Mouse (Mus musculus): ENCODE data around the gene Klf3. TPM values are rescaled to one million over a fixed set of nuclear protein-coding genes. Genes with fewer than 3 reads are reported as not detected.

Gene Klf3
- polyA plus RNA-seq, 1 experiment = 113 TPM

DNA sequence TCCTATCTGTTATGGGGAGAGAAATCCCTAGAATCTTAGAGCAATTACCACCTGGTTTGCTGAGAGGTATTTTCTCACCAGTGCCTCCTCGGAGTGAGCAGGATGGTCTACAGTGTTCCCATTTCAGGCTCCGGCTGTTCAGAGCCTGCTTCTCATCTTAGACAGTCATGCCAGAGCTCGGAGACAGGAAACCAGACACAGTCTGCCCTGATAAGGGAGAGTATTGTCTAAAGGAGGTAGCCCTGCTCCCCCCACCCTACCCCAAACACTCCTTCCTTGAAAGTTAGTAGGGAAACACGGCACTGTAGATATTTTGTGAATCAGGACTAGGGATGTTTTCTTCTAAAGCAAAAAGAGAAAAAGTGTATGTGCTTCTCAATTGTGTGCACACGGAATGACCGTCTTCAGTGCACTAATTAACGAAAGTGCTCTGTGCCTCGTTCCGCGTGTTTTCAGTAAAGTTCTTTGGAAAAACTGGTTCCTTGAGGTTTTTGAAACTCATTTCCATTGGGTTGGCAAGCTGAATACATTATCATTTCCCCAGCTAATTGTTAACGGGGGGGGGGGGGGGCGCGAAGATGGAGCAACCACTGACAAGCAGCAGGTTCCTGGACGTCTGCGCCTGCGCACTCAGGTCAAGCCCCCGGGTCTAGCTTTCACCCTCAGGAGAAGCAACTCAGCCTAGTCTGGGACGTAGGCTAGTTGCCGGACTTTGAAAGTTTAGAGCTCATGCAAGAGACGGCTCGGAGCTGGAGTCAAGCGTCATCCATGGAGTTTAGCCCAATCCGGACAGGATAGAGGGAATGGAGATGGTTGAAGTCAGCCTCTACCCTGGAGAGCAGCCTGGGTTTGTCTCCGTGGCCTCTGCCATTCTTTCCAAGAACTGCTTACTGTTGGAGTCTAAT is 5.2 kb downstream of the Klf3 start:
- no peak for TF ChIP-seq CTCF (IDR thresholded peaks at IDR 0.05; ENCODE audit: insufficient read depth, low read length)
- peak; percentile 23; the same call in 1 of the 2 replicates for TF ChIP-seq POLR2A (IDR thresholded peaks at IDR 0.05; ENCODE audit: borderline replicate concordance, extremely low read depth, low read depth, low read length)
- Histone ChIP-seq H3K4me1 (ENCODE audit: control insufficient read depth, insufficient read depth, low read length) (peaks cover 40% of the 10 kb centered on the region), H3K4me3 (replicated peaks; ENCODE audit: extremely low read depth, low read depth, low read length) (peak overlapping the region; percentile 42)
- DNase-seq = no peak
- WGBS = 16% methylated on average over 24 of the region's 24 CpGs

- TF ChIP-seq POLR2A (IDR thresholded peaks at IDR 0.05; ENCODE audit: borderline replicate concordance, extremely low read depth, low read depth, low read length) (no peak), CTCF (IDR thresholded peaks at IDR 0.05; ENCODE audit: insufficient read depth, low read length) (no peak)
- Histone ChIP-seq H3K4me3 (replicated peaks; ENCODE audit: extremely low read depth, low read depth, low read length) (peak overlapping the region; percentile 25), H3K4me1 (ENCODE audit: control insufficient read depth, insufficient read depth, low read length) (peaks cover 44% of the 10 kb centered on the region)
- no peak for DNase-seq
- 20% methylated on average over 7 of the region's 7 CpGs for WGBS
Measured at GRCm38 (mm10) chr5:64809257-64809656, 6.1 kb downstream of the Klf3 start.

DNA sequence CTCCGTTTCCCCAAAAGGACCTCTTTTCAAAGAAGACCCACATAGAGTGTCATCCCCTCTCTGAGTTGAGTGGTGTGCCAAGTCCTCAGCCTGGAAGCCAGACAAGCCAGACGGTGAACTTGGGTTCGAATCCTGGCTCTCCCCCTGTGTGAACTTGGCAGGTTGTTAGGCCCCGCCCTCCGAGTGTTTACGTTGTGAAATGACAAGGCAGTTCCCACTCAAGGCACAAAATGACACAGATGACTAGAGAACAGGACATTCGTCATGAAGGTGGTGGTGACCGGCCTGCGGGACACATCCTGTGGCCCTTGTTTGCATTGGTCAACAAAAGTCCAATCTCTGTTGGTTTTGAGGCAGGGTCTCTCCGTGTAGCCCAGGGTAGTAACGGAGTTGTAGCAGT is 6.7 kb downstream of the Klf3 start:
- no peak overlapping the region for H3K4me3 ChIP-seq (replicated peaks; ENCODE audit: extremely low read depth, low read depth, low read length)
- peak; percentile 56 for DNase-seq

GRCm38 (mm10) chr5:64810860-64811499 is 7.8 kb downstream of the Klf3 start:
- peak; percentile 56 for DNase-seq
- Histone ChIP-seq H3K4me1 (ENCODE audit: control insufficient read depth, insufficient read depth, low read length) (peaks cover 47% of the 10 kb centered on the region), H3K4me3 (replicated peaks; ENCODE audit: extremely low read depth, low read depth, low read length) (no peak overlapping the region)
- TF ChIP-seq CTCF (IDR thresholded peaks at IDR 0.05; ENCODE audit: insufficient read depth, low read length) (no peak), POLR2A (IDR thresholded peaks at IDR 0.05; ENCODE audit: borderline replicate concordance, extremely low read depth, low read depth, low read length) (no peak)
- WGBS = 7% methylated on average over 9 of the region's 9 CpGs

More for the DNA sequence above, 6.7 kb downstream of the Klf3 start:
- TF ChIP-seq POLR2A (IDR thresholded peaks at IDR 0.05; ENCODE audit: borderline replicate concordance, extremely low read depth, low read depth, low read length) (no peak), CTCF (IDR thresholded peaks at IDR 0.05; ENCODE audit: insufficient read depth, low read length) (no peak)
- H3K4me1 ChIP-seq (ENCODE audit: control insufficient read depth, insufficient read depth, low read length) = peaks cover 46% of the 10 kb centered on the region
- WGBS = 35% methylated on average over 11 of the region's 11 CpGs

GRCm38 (mm10) chr5:64811500-64812123 is 8.4 kb downstream of the Klf3 start:
- Histone ChIP-seq H3K4me3 (replicated peaks; ENCODE audit: extremely low read depth, low read depth, low read length) (peak overlapping the region; percentile 37), H3K4me1 (ENCODE audit: control insufficient read depth, insufficient read depth, low read length) (peaks cover 48% of the 10 kb centered on the region)
- DNase-seq = peak; percentile 74
- no peak for TF ChIP-seq POLR2A (IDR thresholded peaks at IDR 0.05; ENCODE audit: borderline replicate concordance, extremely low read depth, low read depth, low read length)
- no peak for TF ChIP-seq CTCF (IDR thresholded peaks at IDR 0.05; ENCODE audit: insufficient read depth, low read length)
- WGBS = 3% methylated on average over 13 of the region's 14 CpGs

- Histone ChIP-seq H3K4me3 (replicated peaks; ENCODE audit: extremely low read depth, low read depth, low read length) (peak overlapping the region; percentile 57), H3K4me1 (ENCODE audit: control insufficient read depth, insufficient read depth, low read length) (peaks cover 47% of the 10 kb centered on the region)
- DNase-seq = peak; percentile 91
- no peak; the same call in 1 of the 2 replicates for TF ChIP-seq POLR2A (IDR thresholded peaks at IDR 0.05; ENCODE audit: borderline replicate concordance, extremely low read depth, low read depth, low read length)
- TF ChIP-seq CTCF (IDR thresholded peaks at IDR 0.05; ENCODE audit: insufficient read depth, low read length) = no peak
- WGBS = 1% methylated on average over 22 of the region's 22 CpGs
Measured at GRCm38 (mm10) chr5:64812124-64812982, 9.2 kb downstream of the Klf3 start.

- H3K4me3 ChIP-seq (replicated peaks; ENCODE audit: extremely low read depth, low read depth, low read length) = peak overlapping the region; percentile 57
- H3K4me1 ChIP-seq (ENCODE audit: control insufficient read depth, insufficient read depth, low read length) = peaks cover 47% of the 10 kb centered on the region
- 4% methylated on average over 4 of the region's 4 CpGs for WGBS
- no peak for TF ChIP-seq POLR2A (IDR thresholded peaks at IDR 0.05; ENCODE audit: borderline replicate concordance, extremely low read depth, low read depth, low read length)
- TF ChIP-seq CTCF (IDR thresholded peaks at IDR 0.05; ENCODE audit: insufficient read depth, low read length) = no peak
- no peak for DNase-seq
Measured at GRCm38 (mm10) chr5:64812983-64813304, 9.8 kb downstream of the Klf3 start.

DNA sequence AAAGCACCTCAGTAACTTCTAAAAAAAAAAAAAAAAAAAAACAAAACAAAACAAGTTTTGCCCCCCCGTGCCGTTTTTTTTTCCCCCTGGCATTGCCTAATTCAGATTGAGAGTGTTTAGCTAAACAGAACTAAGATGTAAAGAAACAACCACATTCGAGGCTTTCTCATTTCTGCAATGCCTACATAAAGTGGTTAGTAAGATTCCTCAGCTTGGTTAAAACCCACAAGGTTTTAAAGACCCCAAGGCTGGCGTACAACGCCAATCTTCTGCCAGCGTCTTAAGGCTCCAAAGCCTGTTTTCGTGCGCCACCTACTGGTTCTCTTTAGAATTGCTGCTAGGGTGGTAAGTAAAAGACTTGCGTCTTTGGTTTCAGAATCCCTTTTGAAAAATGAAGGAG is 10.2 kb downstream of the Klf3 start:
- TF ChIP-seq POLR2A (IDR thresholded peaks at IDR 0.05; ENCODE audit: borderline replicate concordance, extremely low read depth, low read depth, low read length) = no peak
- TF ChIP-seq CTCF (IDR thresholded peaks at IDR 0.05; ENCODE audit: insufficient read depth, low read length) = peak; percentile 72
- H3K4me1 ChIP-seq (ENCODE audit: control insufficient read depth, insufficient read depth, low read length) = peaks cover 44% of the 10 kb centered on the region
- WGBS = 2% methylated on average over 9 of the region's 9 CpGs
- DNase-seq = peak; percentile 80
- no peak overlapping the region for H3K4me3 ChIP-seq (replicated peaks; ENCODE audit: extremely low read depth, low read depth, low read length)

GRCm38 (mm10) chr5:64814416-64814815 is 11.2 kb downstream of the Klf3 start:
- WGBS = 59% methylated on average over 7 of the region's 7 CpGs
- no peak for DNase-seq
- no peak overlapping the region for H3K4me3 ChIP-seq (replicated peaks; ENCODE audit: extremely low read depth, low read depth, low read length)
- TF ChIP-seq CTCF (IDR thresholded peaks at IDR 0.05; ENCODE audit: insufficient read depth, low read length) (no peak), POLR2A (IDR thresholded peaks at IDR 0.05; ENCODE audit: borderline replicate concordance, extremely low read depth, low read depth, low read length) (no peak)
- peaks cover 37% of the 10 kb centered on the region for H3K4me1 ChIP-seq (ENCODE audit: control insufficient read depth, insufficient read depth, low read length)
